Mouse (Mus musculus) left cerebral cortex, postnatal 25 days (tissue): ENCODE measurements around the gene Olfr1045. TPM values are rescaled to one million over a fixed set of nuclear protein-coding genes. Genes with fewer than 3 reads are reported as not detected.
"Not testable (repeated sequence)": the region's sequence is repeated elsewhere in the genome, so short reads cannot be mapped to it uniquely, and the experiment has no call there.

Source experiments
- DNase-seq, 2 experiments: peaks; one replicate each; pipeline ENCODE4 v3.0.0; 2022; ENCODE audit warnings: low spot score in 2 of 2, mixed read lengths in 1 of 2
- intact Hi-C: fragments of 180-260 bp; cut with DNase I; formaldehyde crosslinking; loops from one replicate; pipeline ENCODE4 v1.15.1; 2025
- total RNA-seq, 2 experiments: library from RNA; stranded (reverse); gene quantifications; 2 replicates each; pipeline ENCODE4 v1.2.3; 2021

Gene Olfr1045
- total RNA-seq = not detected

- intact Hi-C loops = no loop called here
- DNase-seq = no peak
These were observed at the start of gene Olfr1045 for GRCm38 (mm10) chr2:86202909-86203308. TSS of gene Olfr1045 (minus strand) at chr2:86203009.

DNA sequence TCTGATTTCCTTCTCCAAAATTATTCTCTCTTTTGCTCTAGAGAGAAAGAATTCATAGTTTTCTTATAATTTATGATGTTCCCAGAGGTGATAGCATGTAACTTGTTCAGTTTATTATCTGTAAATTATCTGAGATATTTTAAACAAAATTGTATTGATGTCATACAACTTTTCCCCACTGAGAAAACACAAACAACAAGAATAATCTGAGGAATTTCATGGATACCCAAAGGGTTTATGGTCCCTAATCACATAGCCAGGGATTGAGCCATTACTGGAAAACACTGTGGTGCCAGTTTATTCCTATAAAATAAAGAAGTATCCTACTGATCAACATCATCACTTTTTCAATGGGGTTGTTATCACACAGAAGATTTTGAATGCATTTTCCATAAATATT, 37.4 kb upstream of the Olfr1045 start, which contains the start of gene Olfr1048:
TSS of gene Olfr1048 (minus strand) at position 101 of the 400 bp plus-strand sequence.
- no peak for DNase-seq
- intact Hi-C loops = no loop called here

DNA sequence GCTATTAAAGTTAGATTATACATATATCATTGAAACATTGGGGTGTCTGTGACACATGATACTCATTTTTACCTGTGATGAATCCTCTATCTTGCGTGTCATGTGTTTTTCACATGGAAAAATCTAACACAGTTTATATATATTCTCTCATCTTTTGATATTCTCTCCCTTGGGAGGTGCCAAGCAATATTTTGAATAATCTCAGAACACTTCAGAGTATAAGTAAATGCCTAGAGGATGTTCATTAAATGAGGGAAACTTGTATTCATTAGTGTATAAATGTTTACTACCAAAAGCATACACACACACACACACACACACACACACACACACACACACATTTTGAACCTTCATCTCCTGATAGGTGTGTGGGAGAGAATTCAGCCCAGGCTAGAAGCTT, 28.5 kb upstream of the Olfr1045 start, which contains the start of gene Olfr1047:
TSS of gene Olfr1047 (minus strand) at position 101 of the 400 bp plus-strand sequence.
- intact Hi-C loops = no loop called here

GRCm38 (mm10) chr2:86219214-86219613, 16.4 kb upstream of the Olfr1045 start, which contains the start of gene Olfr1046:
TSS of gene Olfr1046 (minus strand) at chr2:86219314.
- intact Hi-C loops = no loop called here

More for the DNA sequence above, 28.5 kb upstream of the Olfr1045 start, which contains the start of gene Olfr1047:
- DNase-seq = no peak

GRCm38 (mm10) chr2:86195863-86196262, 6.9 kb downstream of the Olfr1045 start:
- DNase-seq = no peak
- intact Hi-C loops = no loop called here

More at GRCm38 (mm10) chr2:86219214-86219613, 16.4 kb upstream of the Olfr1045 start, which contains the start of gene Olfr1046:
- no peak for DNase-seq

DNA sequence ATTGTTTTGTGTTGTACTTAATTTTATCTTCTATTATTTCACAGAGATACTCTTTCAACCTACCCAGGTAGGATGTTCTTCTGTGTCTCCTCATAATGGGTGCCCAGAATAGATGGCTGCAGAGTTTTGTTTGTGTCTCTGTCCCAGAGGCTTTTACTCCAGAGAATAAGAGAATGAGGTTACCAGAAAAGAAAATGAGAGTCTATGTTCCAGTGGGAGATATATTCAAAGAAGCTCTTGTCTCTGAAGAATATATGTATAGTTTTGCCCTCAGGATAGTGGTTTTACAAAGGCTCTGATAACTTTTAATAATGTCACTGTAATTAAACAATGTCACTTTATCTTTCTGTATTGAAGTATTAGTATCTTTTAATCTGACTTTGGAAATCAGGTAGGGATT, 17.2 kb downstream of the Olfr1045 start, which contains the start of gene Olfr52:
TSS of gene Olfr52 (minus strand) at position 101 of the 400 bp plus-strand sequence.
- no peak for DNase-seq
- intact Hi-C loops = no loop called here

GRCm38 (mm10) chr2:86179950-86180349, 22.9 kb downstream of the Olfr1045 start:
- DNase-seq = no peak
- intact Hi-C loops = no loop called here

GRCm38 (mm10) chr2:86177720-86178119, 25.1 kb downstream of the Olfr1045 start, which contains the start of gene Olfr1044:
TSS of gene Olfr1044 (minus strand) at chr2:86177820.
- intact Hi-C loops = no loop called here

GRCm38 (mm10) chr2:86175422-86175821, 27.4 kb downstream of the Olfr1045 start:
- DNase-seq, intact Hi-C loops: not testable (repeated sequence)

More at GRCm38 (mm10) chr2:86177720-86178119, 25.1 kb downstream of the Olfr1045 start, which contains the start of gene Olfr1044:
- DNase-seq = no peak

GRCm38 (mm10) chr2:86167422-86167821, 35.4 kb downstream of the Olfr1045 start, which contains the start of gene Olfr1043:
TSS of gene Olfr1043 (minus strand) at chr2:86167522.
- intact Hi-C loops = no loop called here
- DNase-seq = no peak

DNA sequence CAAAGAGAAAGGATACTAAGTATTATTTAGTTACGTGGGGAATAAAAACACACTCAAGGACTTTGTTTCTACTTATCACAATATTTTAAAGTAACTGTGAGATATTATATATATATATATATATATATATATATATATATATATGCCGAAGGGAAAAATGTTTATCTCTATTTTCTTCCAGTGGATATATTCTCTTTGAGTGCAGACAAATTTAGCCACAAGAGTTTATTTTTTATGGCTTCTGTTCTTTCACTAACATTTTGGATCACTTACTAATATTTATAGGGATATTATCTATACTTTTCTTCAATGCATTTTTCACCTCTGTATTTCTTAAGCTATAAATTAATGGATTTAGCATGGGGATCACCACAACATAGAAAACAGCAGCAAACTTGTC, 41.1 kb downstream of the Olfr1045 start, which contains the start of gene Olfr1042:
TSS of gene Olfr1042 (minus strand) at position 101 of the 400 bp plus-strand sequence.
- DNase-seq = no peak
- intact Hi-C loops = no loop called here

- intact Hi-C loops = no loop called here
- no peak for DNase-seq
These were observed 56.2 kb downstream of the Olfr1045 start, which contains the start of gene Olfr1040 for GRCm38 (mm10) chr2:86146632-86147031. TSS of gene Olfr1040 (minus strand) at chr2:86146732.

Other genes with a start within 250 kb of the Olfr1045 start
- gene Olfr1029, start 229.1 kb downstream of the Olfr1045 start, total RNA-seq = not detected
- not detected for gene Olfr1030, start 223.7 kb downstream of the Olfr1045 start, total RNA-seq
- not detected for gene Olfr1031, start 212.7 kb downstream of the Olfr1045 start, total RNA-seq
- gene Olfr1032, start 197.5 kb downstream of the Olfr1045 start, total RNA-seq = not detected
- gene Olfr1033, start 182.4 kb downstream of the Olfr1045 start, total RNA-seq = not detected
- not detected for gene Olfr1034, start 157.1 kb downstream of the Olfr1045 start, total RNA-seq
- gene Olfr1036, start 129.0 kb downstream of the Olfr1045 start, total RNA-seq = not detected
- not detected for gene Olfr1037, start 115.6 kb downstream of the Olfr1045 start, total RNA-seq
- gene Olfr1039, start 67.1 kb downstream of the Olfr1045 start, total RNA-seq = not detected
- gene Olfr1040, start 56.3 kb downstream of the Olfr1045 start, total RNA-seq = not detected
- gene Olfr1042, start 41.2 kb downstream of the Olfr1045 start, total RNA-seq = not detected
- gene Olfr1043, start 35.5 kb downstream of the Olfr1045 start, total RNA-seq = not detected
- not detected for gene Olfr1044, start 25.2 kb downstream of the Olfr1045 start, total RNA-seq
- gene Olfr52, start 17.3 kb downstream of the Olfr1045 start, total RNA-seq = not detected
- not detected for gene Olfr1046, start 16.3 kb upstream of the Olfr1045 start, total RNA-seq
- not detected for gene Olfr1047, start 28.4 kb upstream of the Olfr1045 start, total RNA-seq
- not detected for gene Olfr1048, start 37.3 kb upstream of the Olfr1045 start, total RNA-seq
- gene Olfr1049, start 55.3 kb upstream of the Olfr1045 start, total RNA-seq = not detected
- not detected for gene Olfr1051, start 76.1 kb upstream of the Olfr1045 start, total RNA-seq
- not detected for gene Olfr1052, start 89.4 kb upstream of the Olfr1045 start, total RNA-seq
- gene Olfr1053, start 112.3 kb upstream of the Olfr1045 start, total RNA-seq = not detected
- gene Olfr1054, start 132.4 kb upstream of the Olfr1045 start, total RNA-seq = not detected
- not detected for gene Olfr1055, start 147.3 kb upstream of the Olfr1045 start, total RNA-seq
- not detected for gene Olfr1056, start 159.5 kb upstream of the Olfr1045 start, total RNA-seq
- not detected for gene Olfr1057, start 175.4 kb upstream of the Olfr1045 start, total RNA-seq
- not detected for gene Olfr1058, start 185.6 kb upstream of the Olfr1045 start, total RNA-seq
- gene Olfr1061, start 211.0 kb upstream of the Olfr1045 start, total RNA-seq = not detected
- gene Olfr1062, start 223.7 kb upstream of the Olfr1045 start, total RNA-seq = not detected
- not detected for gene Olfr1065, start 247.6 kb upstream of the Olfr1045 start, total RNA-seq